Mouse (Mus musculus) heart, postnatal 0 days (tissue): ENCODE measurements at regions not wholly inside any gene's neighbourhood (a gene's known extent, or its start where the extent isn't known, plus 50 kb on each side); places are given as distances from the start of the nearest gene placed in this dataset.

Experiments
- CTCF ChIP-seq: IDR thresholded peaks from 2 replicates; pipeline ENCODE4 v1.5.1; 2016; ENCODE audit warnings: antibody characterized with exemption, control low read depth, low read depth
- EP300 ChIP-seq: IDR thresholded peaks from 2 replicates; pipeline ENCODE4 v1.6.1; 2016; ENCODE audit warnings: antibody characterized with exemption, low read depth

- TF ChIP-seq CTCF (peak; percentile 73), EP300 (no peak)
Measured at GRCm38 (mm10) chr6:60201548-60201947, 628.1 kb downstream of the Snca start.
